Mouse (Mus musculus) mesoderm, embryonic 11.5 days (tissue): ENCODE measurements at regions not wholly inside any gene's neighbourhood (a gene's known extent, or its start where the extent isn't known, plus 50 kb on each side); places are given as distances from the start of the nearest gene placed in this dataset.

ENCODE experiments used
- DNase-seq: peaks from one replicate; pipeline ENCODE4 v3.0.0-alpha.2; 2012; ENCODE audit warnings: low read depth, low spot score

DNA sequence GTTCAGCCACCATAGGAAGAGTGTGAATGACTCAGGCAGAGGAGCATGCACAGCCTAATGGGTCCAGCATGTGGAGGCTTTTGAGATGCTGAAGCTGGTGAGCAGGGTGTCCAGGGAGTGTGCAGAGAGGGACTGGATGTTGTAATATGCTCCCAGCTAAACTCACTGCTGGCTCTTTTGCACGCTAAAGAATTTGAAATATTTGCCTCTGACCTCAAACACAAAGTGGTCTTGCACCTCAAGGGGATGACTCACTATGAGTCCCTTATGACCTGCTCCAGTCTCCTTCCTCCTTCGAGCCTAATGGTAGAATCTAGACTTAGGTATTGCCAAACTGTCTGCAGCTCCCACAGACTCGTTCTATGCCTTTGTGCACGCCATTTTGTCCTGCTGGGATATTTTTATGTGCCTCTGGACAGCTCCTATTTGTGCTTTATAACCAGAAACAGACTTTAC, 55.0 kb upstream of the Slit3 start:
- peak; percentile 13 for DNase-seq

GRCm38 (mm10) chr11:35057791-35058190, 63.2 kb upstream of the Slit3 start:
- DNase-seq, result no peak

GRCm38 (mm10) chr11:35055496-35056125, 65.4 kb upstream of the Slit3 start:
- DNase-seq, result no peak

GRCm38 (mm10) chr11:35053613-35053950, 67.4 kb upstream of the Slit3 start:
- no peak for DNase-seq

DNA sequence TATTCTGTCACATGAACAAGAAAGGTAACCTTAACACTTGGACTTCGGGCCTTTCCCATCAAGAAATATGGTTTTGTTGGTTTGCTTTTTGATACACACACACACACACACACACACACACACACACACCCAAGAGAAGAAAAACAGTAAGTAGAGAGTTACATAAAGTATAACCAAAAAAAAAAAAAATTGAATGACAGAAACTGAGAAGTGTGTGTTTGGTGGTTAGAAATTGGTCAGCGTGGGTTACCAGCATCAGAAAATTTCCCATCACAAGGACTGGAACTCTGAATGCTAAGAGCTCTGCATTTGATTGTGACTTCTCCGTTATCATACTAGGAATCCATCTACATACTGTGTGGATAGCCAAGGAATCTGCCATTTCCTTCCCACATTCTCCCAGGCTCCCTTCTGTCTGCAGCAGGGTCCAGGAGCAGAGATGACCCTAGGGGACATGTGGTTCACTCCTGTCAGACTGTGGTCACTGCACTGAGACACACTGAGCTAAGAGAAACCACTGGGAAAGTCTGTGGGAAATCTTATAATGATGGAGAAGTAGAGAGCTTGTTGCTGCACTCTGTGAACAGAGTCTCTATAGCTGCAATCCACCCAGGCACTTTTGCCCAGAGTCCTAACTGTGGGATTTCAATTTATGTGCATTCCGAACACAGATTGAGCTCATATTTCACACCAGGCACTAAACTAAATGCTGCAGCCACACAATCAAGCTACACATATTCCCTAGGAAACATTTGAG, 68.0 kb upstream of the Slit3 start:
- DNase-seq, result no peak

- DNase-seq, result no peak
Observed at GRCm38 (mm10) chr11:35049663-35050215, 71.3 kb upstream of the Slit3 start.

GRCm38 (mm10) chr11:35044659-35045058, 76.4 kb upstream of the Slit3 start:
- no peak for DNase-seq

DNA sequence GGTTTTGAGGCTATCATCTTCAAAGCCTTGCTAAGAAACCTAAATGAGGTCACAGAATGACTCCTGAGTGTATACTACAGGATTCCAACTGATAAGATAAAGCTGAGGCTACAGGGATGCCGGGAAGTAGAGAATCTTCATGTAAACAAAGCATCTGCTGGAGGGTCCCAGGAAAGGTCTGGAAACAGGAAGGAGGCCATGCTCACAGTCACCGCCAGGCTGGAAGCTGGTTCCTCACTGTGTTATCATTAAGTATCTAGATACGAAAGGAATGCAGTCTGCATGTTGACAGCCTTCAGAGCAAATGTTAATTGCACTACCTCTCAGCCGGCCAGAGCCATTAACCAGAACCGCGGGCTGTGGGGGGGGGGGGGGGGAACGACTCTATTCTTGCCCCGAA, 96.6 kb upstream of the Slit3 start:
- no peak for DNase-seq

- DNase-seq, result no peak
Observed at GRCm38 (mm10) chr11:35023813-35024212, 97.2 kb upstream of the Slit3 start.

DNA sequence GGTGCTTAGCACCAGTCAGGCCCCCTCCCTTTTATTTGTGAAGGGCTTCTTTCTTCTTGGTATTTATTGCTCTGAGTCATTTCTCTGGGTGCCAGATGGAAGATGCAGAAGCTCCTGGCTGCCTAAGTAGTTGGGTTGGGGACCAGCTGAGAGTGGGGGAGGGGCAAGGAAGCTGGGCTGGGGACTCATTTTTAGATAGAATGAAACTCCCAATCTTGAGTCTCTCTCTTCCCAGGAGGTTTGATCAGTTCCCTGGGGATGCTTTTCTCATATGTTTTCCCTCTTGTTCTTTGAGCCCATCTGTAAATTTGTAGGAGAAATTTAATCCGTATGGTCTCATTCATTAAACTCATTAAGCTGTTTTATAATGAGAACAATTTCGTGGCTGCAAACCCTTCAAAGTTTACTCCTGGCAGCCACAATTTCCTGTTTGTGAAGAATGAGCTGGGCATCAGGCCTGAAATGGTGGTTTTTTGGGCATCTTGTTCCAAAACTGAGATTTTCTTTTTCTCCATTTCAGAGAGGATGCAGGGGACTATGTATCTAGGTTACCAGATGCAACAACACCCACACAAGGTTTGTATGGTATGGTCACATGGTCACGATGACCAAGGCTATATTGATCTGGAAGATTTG, 98.9 kb upstream of the Slit3 start:
- DNase-seq, result no peak

- no peak for DNase-seq
Observed at GRCm38 (mm10) chr11:35016998-35017397, 104.0 kb upstream of the Slit3 start.

DNA sequence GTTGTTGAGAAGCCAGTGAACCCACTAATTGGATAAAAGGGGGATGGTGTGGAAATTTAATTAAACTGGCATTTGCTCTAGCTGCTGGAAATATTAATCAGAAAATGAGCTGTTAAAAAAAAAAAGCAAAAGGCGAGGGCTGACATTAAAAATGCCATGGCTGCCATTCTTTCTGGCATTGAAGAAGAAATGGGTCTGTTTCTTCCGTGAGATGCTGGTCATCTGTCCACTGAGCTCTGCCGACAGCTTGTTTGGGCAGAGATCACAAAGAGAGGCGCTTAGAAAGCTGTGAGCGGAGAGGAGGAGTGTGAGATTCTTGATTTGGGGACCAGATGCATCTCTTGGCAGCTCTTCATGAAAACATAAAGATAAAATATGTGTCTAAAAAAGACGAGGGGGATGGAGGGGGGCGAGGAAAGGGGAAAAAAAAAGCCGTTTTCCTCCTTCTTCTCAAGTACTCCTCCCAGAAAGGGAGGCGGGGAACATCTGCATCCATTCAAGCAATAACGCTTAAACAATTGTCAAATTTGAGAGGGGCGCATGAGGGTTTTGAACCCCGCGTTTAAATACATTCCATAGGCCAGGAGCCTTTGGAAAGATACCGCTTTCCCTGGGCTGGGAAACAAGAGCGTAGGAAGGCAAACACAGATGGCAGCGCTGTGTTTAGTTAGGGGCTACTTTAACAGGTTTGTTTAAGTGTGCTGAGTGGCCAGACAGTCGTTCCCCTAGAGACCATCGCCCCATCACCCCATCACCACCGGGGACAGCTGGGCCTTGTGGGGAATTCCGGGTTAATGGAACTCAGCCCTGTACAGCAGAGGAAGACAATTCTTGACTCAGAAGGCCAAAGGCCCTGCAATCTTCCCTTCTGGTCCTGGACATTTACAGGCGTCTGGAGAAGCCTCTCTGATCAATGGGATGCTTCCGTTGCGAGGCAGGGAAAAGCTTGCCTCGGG, 109.2 kb upstream of the Slit3 start:
- peak; percentile 37 for DNase-seq

- no peak for DNase-seq
Observed at GRCm38 (mm10) chr11:35006773-35007567, 114.1 kb upstream of the Slit3 start.

GRCm38 (mm10) chr11:35005143-35005542, 115.9 kb upstream of the Slit3 start:
- DNase-seq, result no peak

DNA sequence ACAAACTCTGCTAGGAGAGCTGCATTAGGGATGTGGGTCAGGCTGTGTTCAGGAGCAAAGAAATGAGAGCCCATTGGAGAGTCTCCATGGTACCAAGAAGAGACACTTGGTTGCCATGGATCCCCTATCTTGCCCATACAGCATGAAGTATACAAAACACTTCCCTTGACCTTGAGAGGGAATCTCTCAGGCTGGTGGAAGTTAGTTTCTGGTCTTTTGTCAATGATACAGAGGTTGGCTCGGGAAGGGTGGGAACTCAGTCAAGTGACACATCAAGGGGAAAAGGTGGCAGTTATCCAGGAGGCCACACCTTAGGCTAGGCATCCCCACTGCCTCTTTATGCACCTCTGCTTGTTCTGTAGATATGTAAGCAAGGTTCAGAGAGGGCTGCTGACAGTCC, 116.6 kb upstream of the Slit3 start:
- no peak for DNase-seq

DNA sequence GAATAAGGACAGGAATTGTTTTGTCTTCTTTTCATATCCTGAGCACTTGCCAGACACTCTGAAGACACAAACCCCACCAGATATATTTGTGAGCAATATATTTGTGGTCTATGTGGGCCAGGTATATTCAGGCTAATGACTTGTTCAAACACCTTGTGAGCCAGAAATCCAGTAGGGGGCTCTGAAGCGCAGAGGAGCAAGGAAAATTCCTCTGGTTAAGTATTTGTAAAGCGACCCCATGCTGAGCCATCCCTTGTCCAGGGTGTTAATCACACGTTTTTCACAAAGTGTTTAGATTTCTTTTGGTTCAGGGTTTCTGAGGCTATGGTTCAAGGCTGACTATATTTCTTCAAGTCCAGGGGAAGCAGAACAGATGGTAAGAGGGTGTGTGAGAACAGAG, 117.1 kb upstream of the Slit3 start:
- no peak for DNase-seq

- DNase-seq, result no peak
Observed at GRCm38 (mm10) chr11:34997906-34998305, 123.1 kb upstream of the Slit3 start.

DNA sequence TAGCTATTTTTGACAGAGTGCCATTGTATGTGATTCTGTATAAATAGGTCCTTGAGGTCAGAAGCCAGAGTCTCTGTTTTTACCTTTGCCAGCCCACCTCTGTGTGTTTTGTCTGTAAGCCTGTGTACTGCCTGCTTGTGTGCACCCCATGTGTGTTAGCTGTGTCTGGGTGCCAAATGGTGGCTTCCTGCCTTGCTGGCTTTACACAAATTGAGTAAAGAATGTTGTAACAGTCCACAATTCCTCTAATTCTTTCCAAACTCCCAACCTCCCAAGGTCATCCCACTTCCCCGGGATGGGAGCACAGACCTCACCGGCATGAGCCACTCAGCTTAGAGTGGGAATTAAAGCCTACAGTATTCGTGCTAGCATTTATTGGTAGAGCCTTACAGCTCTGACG, 125.5 kb upstream of the Slit3 start:
- DNase-seq, result no peak

GRCm38 (mm10) chr11:34982775-34983457, 138.1 kb upstream of the Slit3 start:
- DNase-seq, result no peak

- no peak for DNase-seq
Observed at GRCm38 (mm10) chr11:34980210-34980609, 140.8 kb upstream of the Slit3 start.
